14 mouse cellular contexts compared by ENCODE assay signal in genomic region chr11:36697021-36697639, GRCm38 (mm10).
DNase-seq lines count a peak whose midpoint lies in the region; ATAC-seq and TF ChIP-seq lines count a peak whose summit lies in the region.
"Had no signal": no experiment of that assay in that cellular context is flagged by ENCODE, and none has a peak within 500 bp of the region (broad histone marks: within the 10 kb centered on the region; RNA-seq: fewer than 3 reads in every experiment).

No protein-coding gene starts in this region.

- H3K4me1 ChIP-seq in forebrain, embryonic 14.5 days (ENCODE audit: control insufficient read depth, insufficient read depth, low read length), result peaks cover 44% of the 10 kb centered on the region
- 0 out of 2 replicates have a peak, but pooled peaks cover 6% of the 10 kb centered on the region for H3K4me1 ChIP-seq in hindbrain, postnatal 0 days (ENCODE audit: insufficient read depth, low read length)
- peaks cover 2% of the 10 kb centered on the region for H3K4me1 ChIP-seq in neural tube, embryonic 11.5 days (ENCODE audit: control insufficient read depth, insufficient read depth, low read length)
- H3K4me1 ChIP-seq: embryonic facial prominence, embryonic 13.5 days had no signal

- H3K27ac ChIP-seq in forebrain, embryonic 14.5 days (ENCODE audit: low read depth, low read length), result peak overlapping the region; percentile 63
- peak overlapping the region; percentile 62 for H3K27ac ChIP-seq in hindbrain, postnatal 0 days
- H3K27ac ChIP-seq in neural tube, embryonic 11.5 days (ENCODE audit: low read depth, low read length), result peak overlapping the region; percentile 78
- H3K27ac ChIP-seq: embryonic facial prominence, embryonic 13.5 days; liver, embryonic 14.5 days had no signal

- H3K9me3 ChIP-seq in forebrain, embryonic 14.5 days (replicated peaks; ENCODE audit: control insufficient read depth, low read length), result no peaks in the 10 kb centered on the region
- no peaks in the 10 kb centered on the region for H3K9me3 ChIP-seq in hindbrain, postnatal 0 days (ENCODE audit: low read length)
- H3K9me3 ChIP-seq in neural tube, embryonic 11.5 days (ENCODE audit: control insufficient read depth, low read length), result no peaks in the 10 kb centered on the region
- H3K9me3 ChIP-seq: embryonic facial prominence, embryonic 13.5 days had no signal

- DNase-seq in embryo, embryonic 9.5 days (ENCODE audit: extremely low spot score), result peak; percentile 48
- peak; percentile 92 for DNase-seq in forebrain, embryonic 14.5 days (ENCODE audit: low spot score)
- peak; percentile 60 for DNase-seq in hindbrain, postnatal 0 days (ENCODE audit: low spot score)
- peak; percentile 72 for DNase-seq in neural tube, embryonic 11.5 days (ENCODE audit: low spot score)
- no peak for DNase-seq in cerebellum, adult 18-20 months
- DNase-seq in kidney, postnatal 25 days, result no peak
- DNase-seq in right cerebral cortex, adult 18-20 months, result no peak
- DNase-seq: cerebellum, adult 11-12 months; heart, postnatal 10 days; left cerebral cortex, postnatal 4 days; lung, postnatal 36 days had no signal

- no peak for TF ChIP-seq CTCF in hindbrain, postnatal 0 days (IDR thresholded peaks at IDR 0.05; ENCODE audit: low read depth)

- H3K27me3 ChIP-seq in forebrain, embryonic 14.5 days (replicated peaks; ENCODE audit: control insufficient read depth, insufficient read depth, low read length), result no peaks in the 10 kb centered on the region
- no peaks in the 10 kb centered on the region for H3K27me3 ChIP-seq in hindbrain, postnatal 0 days (ENCODE audit: insufficient read depth, low read length)
- no peaks in the 10 kb centered on the region for H3K27me3 ChIP-seq in neural tube, embryonic 11.5 days (ENCODE audit: control insufficient read depth, insufficient read depth, low read length)
- H3K27me3 ChIP-seq: embryonic facial prominence, embryonic 13.5 days had no signal

- 6% methylated on average over 10 of the region's 10 CpGs for WGBS in forebrain, embryonic 14.5 days
- WGBS in hindbrain, postnatal 0 days, result 24% methylated on average over 10 of the region's 10 CpGs
- WGBS in neural tube, embryonic 11.5 days, result 16% methylated on average over 10 of the region's 10 CpGs

- ATAC-seq in forebrain, embryonic 14.5 days, result peak; percentile 88
- ATAC-seq in hindbrain, postnatal 0 days, result peak; percentile 85
- peak; percentile 87 for ATAC-seq in neural tube, embryonic 11.5 days (ENCODE audit: insufficient read depth, low FRiP score, low TSS enrichment)
- ATAC-seq: intestine, postnatal 0 days had no signal

- H3K4me3 ChIP-seq in forebrain, embryonic 14.5 days (ENCODE audit: low read depth, low read length), result no peak overlapping the region
- no peak overlapping the region for H3K4me3 ChIP-seq in hindbrain, postnatal 0 days (ENCODE audit: low read length)
- H3K4me3 ChIP-seq in neural tube, embryonic 11.5 days (ENCODE audit: low read depth, low read length), result no peak overlapping the region
- H3K4me3 ChIP-seq: embryonic facial prominence, embryonic 13.5 days had no signal

- no peaks in the 10 kb centered on the region for H3K36me3 ChIP-seq in forebrain, embryonic 14.5 days (ENCODE audit: control insufficient read depth, insufficient read depth, low read length)
- H3K36me3 ChIP-seq in hindbrain, postnatal 0 days (ENCODE audit: insufficient read depth, low read length), result no peaks in the 10 kb centered on the region
- H3K36me3 ChIP-seq in neural tube, embryonic 11.5 days (ENCODE audit: control insufficient read depth, insufficient read depth, low read length), result no peaks in the 10 kb centered on the region
- H3K36me3 ChIP-seq: embryonic facial prominence, embryonic 13.5 days had no signal

- 0 out of 2 replicates have a peak overlapping the region, but pooled peaks have one; percentile 1 for H3K9ac ChIP-seq in forebrain, embryonic 14.5 days (ENCODE audit: low read length)
- no peak overlapping the region for H3K9ac ChIP-seq in hindbrain, postnatal 0 days (replicated peaks; ENCODE audit: low read length)
- H3K9ac ChIP-seq in neural tube, embryonic 11.5 days (ENCODE audit: low read length), result no peak overlapping the region
- H3K9ac ChIP-seq: embryonic facial prominence, embryonic 13.5 days; liver, embryonic 14.5 days had no signal

- H3K4me2 ChIP-seq in forebrain, embryonic 14.5 days (ENCODE audit: low read length), result peak overlapping the region; percentile 21
- H3K4me2 ChIP-seq in hindbrain, postnatal 0 days (ENCODE audit: low read depth, low read length), result peak overlapping the region; percentile 39
- H3K4me2 ChIP-seq in neural tube, embryonic 11.5 days (ENCODE audit: low read depth), result peak overlapping the region; percentile 27; the same call in 1 of the 2 replicates
- H3K4me2 ChIP-seq: embryonic facial prominence, embryonic 13.5 days had no signal

Comparison
In these comparisons a context has a peak if more than half of its experiments do, and no peak if none do; other contexts are left out.
1. DNase-seq: peak in embryo, embryonic 9.5 days (single experiment), forebrain, embryonic 14.5 days (single experiment), hindbrain, postnatal 0 days (single experiment) and neural tube, embryonic 11.5 days (single experiment); none in cerebellum, adult 18-20 months (0 of 2), kidney, postnatal 25 days (0 of 2) and right cerebral cortex, adult 18-20 months (single experiment).
2. Peak in every context shown above with its lines, with median percentiles within 50 percentile points of each other: ATAC-seq, H3K27ac ChIP-seq and H3K4me2 ChIP-seq.